Mouse (Mus musculus) CH12.LX (cell line): ENCODE results near the gene Glo1. TPM values are rescaled to one million over a fixed set of nuclear protein-coding genes. Genes with fewer than 3 reads are reported as not detected.

Source experiments
- DNase-seq: peaks from one replicate; pipeline ENCODE4 v3.0.0-alpha.2; 2013; ENCODE audit errors: extremely low read depth
- H3K27ac ChIP-seq: 2 replicates; pipeline ENCODE4 v1.5.1; 2012; ENCODE audit warnings: low read depth, mild to moderate bottlenecking, control low read depth, moderate library complexity; ENCODE audit not compliant: insufficient read depth
- H3K27me3 ChIP-seq: replicated peaks from 2 replicates; pipeline ENCODE3; 2012; ENCODE audit warnings: inconsistent platforms
- H3K36me3 ChIP-seq, 2 experiments: replicated peaks in 1 of 2; 2 replicates each; pipeline versions ENCODE3 to v1.6.1; 2012; ENCODE audit warnings: inconsistent platforms in 1 of 2, low read length in 1 of 2, mild to moderate bottlenecking in 1 of 2, mixed read lengths in 1 of 2, moderate library complexity in 1 of 2; ENCODE audit not compliant: control insufficient read depth in 1 of 2, insufficient read depth in 1 of 2
- H3K4me1 ChIP-seq, 2 experiments: 2 replicates each; pipeline ENCODE4 v1.6.1; 2012; ENCODE audit warnings: inconsistent platforms in 1 of 2, moderate library complexity in 1 of 2; ENCODE audit not compliant: insufficient read depth in 2 of 2, control insufficient read depth in 1 of 2
- H3K4me2 ChIP-seq: 2 replicates; pipeline ENCODE4 v1.6.1; 2012; ENCODE audit warnings: low read depth, mild to moderate bottlenecking, control low read depth; ENCODE audit not compliant: poor library complexity, insufficient read depth, severe bottlenecking
- H3K4me3 ChIP-seq, 3 experiments: fragments of 150-350 bp in 1 of 3; sonication (generic) in 1 of 3; replicated peaks in 1 of 3; 2 replicates each; pipeline versions ENCODE3 to v1.5.1; 2011 to 2012; ENCODE audit warnings: low read depth in 2 of 3, low read length in 2 of 3, mild to moderate bottlenecking in 2 of 3, moderate library complexity in 2 of 3, control low read depth in 1 of 3, improper control_type of control experiment in 1 of 3, inconsistent platforms in 1 of 3, mixed read lengths in 1 of 3; ENCODE audit not compliant: poor library complexity in 1 of 3
- H3K79me2 ChIP-seq: replicated peaks from 2 replicates; pipeline ENCODE4 v1.6.1; 2012; ENCODE audit warnings: mild to moderate bottlenecking, moderate library complexity; ENCODE audit not compliant: control insufficient read depth, poor library complexity, insufficient read depth, severe bottlenecking; ENCODE audit errors: extremely low read depth
- H3K9ac ChIP-seq: 2 replicates; pipeline ENCODE4 v1.6.1; 2012; ENCODE audit warnings: low read depth, mild to moderate bottlenecking, control low read depth, moderate library complexity; ENCODE audit not compliant: insufficient read depth
- H3K9me3 ChIP-seq: replicated peaks from 2 replicates; pipeline ENCODE3; 2012; ENCODE audit warnings: low read length, inconsistent platforms, mixed read lengths
- CHD1 ChIP-seq: IDR thresholded peaks from 2 replicates; pipeline ENCODE4 v1.6.1; 2012; ENCODE audit warnings: low read depth, low read length, improper control_type of control experiment, inconsistent platforms
- CTCF ChIP-seq, 2 experiments: IDR thresholded peaks in 1 of 2; conservative IDR thresholded peaks in 1 of 2; 2 replicates each; pipeline ENCODE4 v1.5.1; 2011 to 2012; ENCODE audit warnings: low read depth in 2 of 2, low read length in 2 of 2, improper control_type of control experiment in 1 of 2, inconsistent platforms in 1 of 2, mild to moderate bottlenecking in 1 of 2, moderate library complexity in 1 of 2
- E2F4 ChIP-seq: IDR thresholded peaks from 2 replicates; pipeline ENCODE4 v1.6.1; 2011; ENCODE audit warnings: low read depth, low read length, improper control_type of control experiment; ENCODE audit not compliant: insufficient replicate concordance
- ELF1 ChIP-seq: IDR thresholded peaks from 2 replicates; pipeline ENCODE4 v1.6.1; 2014; ENCODE audit warnings: low read depth, mild to moderate bottlenecking, inconsistent platforms, low read length, improper control_type of control experiment
- GABPA ChIP-seq: IDR thresholded peaks from 2 replicates; pipeline ENCODE4 v1.6.1; 2012; ENCODE audit warnings: low read depth, low read length, improper control_type of control experiment, inconsistent platforms; ENCODE audit not compliant: insufficient replicate concordance
- HCFC1 ChIP-seq: IDR thresholded peaks from 2 replicates; pipeline ENCODE4 v1.6.1; 2012; ENCODE audit warnings: low read depth, mild to moderate bottlenecking, inconsistent platforms, low read length, improper control_type of control experiment
- IRF4 ChIP-seq: IDR thresholded peaks from 2 replicates; pipeline ENCODE4 v1.6.1; 2014; ENCODE audit warnings: low read depth, mild to moderate bottlenecking, inconsistent platforms, low read length, improper control_type of control experiment
- JUN ChIP-seq: IDR thresholded peaks from 2 replicates; pipeline ENCODE4 v1.6.1; 2011; ENCODE audit warnings: low read depth, mild to moderate bottlenecking, low read length, improper control_type of control experiment, moderate library complexity; ENCODE audit not compliant: insufficient read depth
- JUND ChIP-seq: conservative IDR thresholded peaks from 2 replicates; pipeline ENCODE4 v1.6.1; 2011; ENCODE audit warnings: low read depth, low read length, improper control_type of control experiment
- KAT2A ChIP-seq: IDR thresholded peaks from 2 replicates; pipeline ENCODE4 v1.6.1; 2012; ENCODE audit warnings: low read length, improper control_type of control experiment, inconsistent platforms; ENCODE audit not compliant: insufficient replicate concordance
- MAZ ChIP-seq: IDR thresholded peaks from 2 replicates; pipeline ENCODE4 v1.6.1; 2012; ENCODE audit warnings: low read depth, mild to moderate bottlenecking, inconsistent platforms, low read length, improper control_type of control experiment, moderate library complexity
- MXI1 ChIP-seq: IDR thresholded peaks from 2 replicates; pipeline ENCODE4 v1.6.1; 2011; ENCODE audit warnings: mild to moderate bottlenecking, low read depth, low read length, improper control_type of control experiment
- MYC ChIP-seq: IDR thresholded peaks from 2 replicates; pipeline ENCODE4 v1.6.1; 2011; ENCODE audit warnings: low read depth, mild to moderate bottlenecking, improper control_type of control experiment, low read length
- SIN3A ChIP-seq: IDR thresholded peaks from 2 replicates; pipeline ENCODE4 v1.6.1; 2012; ENCODE audit warnings: low read length, improper control_type of control experiment, inconsistent platforms
- SMC3 ChIP-seq: IDR thresholded peaks from 2 replicates; pipeline ENCODE4 v1.6.1; 2011; ENCODE audit warnings: low read depth, low read length, improper control_type of control experiment
- TCF12 ChIP-seq: IDR thresholded peaks from 2 replicates; pipeline ENCODE4 v1.6.1; 2014; ENCODE audit warnings: low read depth, mild to moderate bottlenecking, inconsistent platforms, low read length, improper control_type of control experiment
- UBTF ChIP-seq: IDR thresholded peaks from 2 replicates; pipeline ENCODE4 v1.6.1; 2012; ENCODE audit warnings: low read depth, mild to moderate bottlenecking, inconsistent platforms, low read length, improper control_type of control experiment, moderate library complexity
- ZC3H11A ChIP-seq: IDR thresholded peaks from 2 replicates; pipeline ENCODE4 v1.6.1; 2012; ENCODE audit warnings: low read depth, mild to moderate bottlenecking, inconsistent platforms, low read length, improper control_type of control experiment
- ZNF384 ChIP-seq: IDR thresholded peaks from 2 replicates; pipeline ENCODE4 v1.6.1; 2012; ENCODE audit warnings: low read depth, low read length, improper control_type of control experiment, inconsistent platforms
- dilution Hi-C: fragments of 300-500 bp; cut with MboI; formaldehyde crosslinking; loops from 2 replicates; pipeline ENCODE4 v1.14.3; 2020; ENCODE audit warnings: low sequenced_read_pairs; ENCODE audit not compliant: extremely low pct_unique_long_range_greater_than_20kb, extremely low pct_ligation_motif_present
- in situ Hi-C: fragments of 300-500 bp; cut with MboI; formaldehyde crosslinking; loops from 3 replicates; pipeline ENCODE4 v1.14.3; 2019; ENCODE audit warnings: low sequenced_read_pairs, low pct_ligation_motif_present, low pct_unique_long_range_greater_than_20kb, mixed read lengths
- polyA plus RNA-seq: library from polyadenylated mRNA; unstranded; fragments of >175 nt; gene quantifications from 2 replicates; pipeline ENCODE4 v1.2.1, GENCODE M21; 2012; ENCODE audit warnings: low read depth; ENCODE audit not compliant: insufficient read length
- total RNA-seq, 2 experiments: library from RNA; depleted of rRNA; stranded (reverse); fragments of 300-350 nt in 1 of 2; fragments of >200 nt in 1 of 2; gene quantifications; 2 replicates each; pipeline ENCODE4 v1.2.3; 2012 to 2014

Gene Glo1
- total and polyA plus RNA-seq, 3 experiments = 143 to 283 (median 170) TPM

- no peak overlapping the region for H3K27ac ChIP-seq
- peaks cover 5% of the 10 kb centered on the region for H3K9me3 ChIP-seq
- no peaks in the 10 kb centered on the region for H3K79me2 ChIP-seq
- no peak overlapping the region for H3K9ac ChIP-seq
- TF ChIP-seq IRF4 = no peak
- TF ChIP-seq MYC = no peak
- no peak for TF ChIP-seq E2F4
- no peak for TF ChIP-seq ELF1
- no peak for TF ChIP-seq MAZ
- TF ChIP-seq SIN3A = no peak
- no peak for TF ChIP-seq ZNF384
- TF ChIP-seq UBTF = no peak
- no peak for TF ChIP-seq GABPA
- no peak for TF ChIP-seq CTCF (conservative IDR thresholded peaks at IDR 0.05 in 1 of 2, IDR thresholded peaks at IDR 0.05 in 1 of 2; ENCODE audit: low read depth in 2 of 2, low read length in 2 of 2)
- no peak for TF ChIP-seq TCF12
- no peaks in the 10 kb centered on the region for H3K36me3 ChIP-seq
- H3K4me1 ChIP-seq = no peaks in the 10 kb centered on the region
- dilution Hi-C loops = no loop called here
- in situ Hi-C loops = no loop called here
- no peaks in the 10 kb centered on the region for H3K27me3 ChIP-seq
- H3K4me3 ChIP-seq = no peak overlapping the region
- no peak for DNase-seq
- H3K4me2 ChIP-seq = no peak overlapping the region
These were observed 35.5 kb upstream of the Glo1 start for GRCm38 (mm10) chr17:30662131-30662530.

GRCm38 (mm10) chr17:30658152-30658544, 31.5 kb upstream of the Glo1 start:
- dilution Hi-C loops = no loop called here
- no peak for DNase-seq
- in situ Hi-C loops = no loop called here

GRCm38 (mm10) chr17:30657530-30658151, 31.0 kb upstream of the Glo1 start:
- Histone ChIP-seq H3K4me2 (no peak overlapping the region), H3K4me3 (no peak overlapping the region), H3K27ac (no peak overlapping the region), H3K36me3 (no peaks in the 10 kb centered on the region), H3K9me3 (peaks cover 3% of the 10 kb centered on the region), H3K9ac (no peak overlapping the region), H3K27me3 (no peaks in the 10 kb centered on the region), H3K79me2 (no peaks in the 10 kb centered on the region), H3K4me1 (no peaks in the 10 kb centered on the region)
- in situ Hi-C loops = no loop called here
- dilution Hi-C loops = no loop called here
- no peak for TF ChIP-seq CHD1
- no peak for TF ChIP-seq JUND
- TF ChIP-seq KAT2A = no peak
- no peak for TF ChIP-seq ZC3H11A
- no peak for TF ChIP-seq E2F4
- no peak for TF ChIP-seq IRF4
- DNase-seq = no peak

More at GRCm38 (mm10) chr17:30658152-30658544, 31.5 kb upstream of the Glo1 start:
- Histone ChIP-seq H3K27ac (no peak overlapping the region), H3K36me3 (no peaks in the 10 kb centered on the region), H3K9me3 (peaks cover under 1% of the 10 kb centered on the region), H3K9ac (no peak overlapping the region), H3K4me2 (no peak overlapping the region)
- TF ChIP-seq UBTF = no peak
- no peak for TF ChIP-seq MYC
- TF ChIP-seq SMC3 = no peak
- TF ChIP-seq TCF12 = no peak
- no peak for TF ChIP-seq SIN3A
- TF ChIP-seq HCFC1 = no peak
- no peak for TF ChIP-seq JUN
- no peak for TF ChIP-seq MXI1
- TF ChIP-seq, all 38 proteins: peak for 0
- H3K79me2 ChIP-seq = no peaks in the 10 kb centered on the region
- H3K27me3 ChIP-seq = no peaks in the 10 kb centered on the region
- H3K4me1 ChIP-seq = no peaks in the 10 kb centered on the region
- no peak overlapping the region for H3K4me3 ChIP-seq
